Mouse (Mus musculus): ENCODE results near the gene Edf1.

The Edf1 gene

GRCm38 (mm10) chr2:25558774-25559173 is 1.1 kb downstream of the Edf1 start:
- in situ Hi-C loops (cut with MboI; ENCODE audit: unreplicated experiment in 2 of 2): loop anchor here in 1 of 2 experiments (10.0 kb wide), 1 partner anchor 54 kb away; the partner anchor contains the start of genes C8g and Fbxw5

- in situ Hi-C loops (cut with MboI; ENCODE audit: unreplicated experiment in 2 of 2): no loop called here
Observed at GRCm38 (mm10) chr2:25560551-25560950, 2.9 kb downstream of the Edf1 start.

GRCm38 (mm10) chr2:25561946-25562345 is 4.3 kb downstream of the Edf1 start:
- in situ Hi-C loops (cut with MboI; ENCODE audit: unreplicated experiment in 2 of 2): no loop called here

GRCm38 (mm10) chr2:25565741-25566140 is 8.1 kb downstream of the Edf1 start:
- in situ Hi-C loops (cut with MboI; ENCODE audit: unreplicated experiment in 2 of 2): no loop called here

- in situ Hi-C loops (cut with MboI; ENCODE audit: unreplicated experiment in 2 of 2): no loop called here
Observed at GRCm38 (mm10) chr2:25566558-25566957, 8.9 kb downstream of the Edf1 start.

- in situ Hi-C loops (cut with MboI; ENCODE audit: unreplicated experiment in 2 of 2): no loop called here
Observed at GRCm38 (mm10) chr2:25568473-25569019, 10.9 kb downstream of the Edf1 start.

GRCm38 (mm10) chr2:25569323-25569722 is 11.7 kb downstream of the Edf1 start:
- in situ Hi-C loops (cut with MboI; ENCODE audit: unreplicated experiment in 2 of 2): no loop called here

- in situ Hi-C loops (cut with MboI; ENCODE audit: unreplicated experiment in 2 of 2): no loop called here
Observed at GRCm38 (mm10) chr2:25571221-25571620, 13.6 kb downstream of the Edf1 start.

- in situ Hi-C loops (cut with MboI; ENCODE audit: unreplicated experiment in 2 of 2): no loop called here
Observed at GRCm38 (mm10) chr2:25573068-25573467, 15.4 kb downstream of the Edf1 start.

GRCm38 (mm10) chr2:25574136-25574535 is 16.5 kb downstream of the Edf1 start:
- in situ Hi-C loops (cut with MboI; ENCODE audit: unreplicated experiment in 2 of 2): no loop called here

- in situ Hi-C loops (cut with MboI; ENCODE audit: unreplicated experiment in 2 of 2): no loop called here
Observed at GRCm38 (mm10) chr2:25574579-25575431, 17.2 kb downstream of the Edf1 start, which contains the start of the genes Mamdc4 and Phpt1. Gene Mamdc4 (minus strand): TSS chr2:25574845. Gene Phpt1 (minus strand): TSS chr2:25575224.

- in situ Hi-C loops (cut with MboI; ENCODE audit: unreplicated experiment in 2 of 2): no loop called here
Observed at GRCm38 (mm10) chr2:25575432-25576027, 17.9 kb downstream of the Edf1 start.

GRCm38 (mm10) chr2:25576028-25576850 is 18.6 kb downstream of the Edf1 start:
- in situ Hi-C loops (cut with MboI; ENCODE audit: unreplicated experiment in 2 of 2): no loop called here

GRCm38 (mm10) chr2:25576965-25577891 is 19.6 kb downstream of the Edf1 start:
- in situ Hi-C loops (cut with MboI; ENCODE audit: unreplicated experiment in 2 of 2): no loop called here

- in situ Hi-C loops (cut with MboI; ENCODE audit: unreplicated experiment in 2 of 2): no loop called here
Observed at GRCm38 (mm10) chr2:25577951-25578795, 20.5 kb downstream of the Edf1 start.

- in situ Hi-C loops (cut with MboI; ENCODE audit: unreplicated experiment in 2 of 2): no loop called here
Observed at GRCm38 (mm10) chr2:25578796-25579736, 21.4 kb downstream of the Edf1 start.

GRCm38 (mm10) chr2:25579737-25580460 is 22.3 kb downstream of the Edf1 start:
- in situ Hi-C loops (cut with MboI; ENCODE audit: unreplicated experiment in 2 of 2): no loop called here
